Mouse (Mus musculus): Measurements from ENCODE around the gene St3gal6.
A peak's percentile ranks its signal among the peaks of the same experiment; 100 is the strongest.
"Not testable (repeated sequence)": the region's sequence is repeated elsewhere in the genome, so short reads cannot be mapped to it uniquely, and the experiment has no call there.

Gene St3gal6

DNA sequence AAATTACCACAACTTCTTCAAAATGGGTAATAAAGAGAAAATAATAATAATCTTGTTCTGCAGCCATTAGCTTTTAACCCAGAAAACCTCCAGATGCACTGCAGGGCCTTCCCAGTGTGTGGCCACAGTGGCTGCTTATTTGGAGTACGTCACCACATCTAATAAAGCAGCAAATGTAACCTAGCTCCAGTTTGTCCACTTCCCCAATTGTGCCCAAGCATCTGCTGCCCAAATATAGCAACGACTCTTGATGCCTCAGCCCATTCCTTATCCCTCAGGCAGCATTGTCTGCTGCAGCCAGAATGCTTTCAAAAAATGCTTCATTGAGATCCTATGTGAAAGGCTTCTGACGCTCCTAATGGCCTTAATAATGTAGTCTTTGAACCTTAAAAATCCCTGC is 49.2 kb downstream of the St3gal6 start:
- no peak for DNase-seq

DNA sequence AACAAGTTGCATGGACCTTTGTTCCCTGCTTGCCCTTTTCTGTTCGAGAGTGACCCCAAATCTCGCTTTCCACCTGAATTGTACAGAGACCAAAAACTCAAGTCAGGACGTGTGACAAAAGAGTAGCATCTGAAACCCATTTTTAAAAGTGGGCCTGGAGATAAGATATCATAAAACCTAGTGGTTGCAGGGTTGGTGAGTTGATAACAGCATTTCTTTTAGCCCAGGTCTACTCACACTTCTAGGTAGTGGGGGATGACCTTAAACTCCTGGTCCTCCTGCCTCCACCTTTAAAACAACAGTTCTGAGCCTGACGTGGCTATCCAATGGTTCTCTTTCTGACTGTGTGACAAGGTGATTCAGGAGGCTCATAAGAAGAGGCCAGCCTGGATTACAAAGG is 53.2 kb downstream of the St3gal6 start:
- DNase-seq = no peak

DNA sequence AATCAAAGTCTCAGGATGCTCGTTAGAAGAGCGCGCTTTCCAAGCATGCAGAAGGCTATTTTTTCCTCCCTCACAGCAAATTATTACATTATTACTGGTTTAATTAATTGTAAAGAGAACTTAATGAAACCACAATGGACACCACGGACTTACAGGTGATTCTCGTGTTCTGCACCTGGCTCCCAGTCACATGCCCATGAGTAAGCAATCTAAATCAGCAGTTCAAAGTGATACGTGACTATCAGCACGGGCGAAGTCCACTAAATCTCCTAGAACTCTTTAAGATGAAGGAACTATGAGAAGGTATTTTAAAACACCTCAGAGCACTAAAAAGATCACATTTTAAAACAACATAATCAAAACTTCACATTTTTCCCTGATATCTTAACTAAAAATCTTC is 54.0 kb downstream of the St3gal6 start:
- no peak for DNase-seq

DNA sequence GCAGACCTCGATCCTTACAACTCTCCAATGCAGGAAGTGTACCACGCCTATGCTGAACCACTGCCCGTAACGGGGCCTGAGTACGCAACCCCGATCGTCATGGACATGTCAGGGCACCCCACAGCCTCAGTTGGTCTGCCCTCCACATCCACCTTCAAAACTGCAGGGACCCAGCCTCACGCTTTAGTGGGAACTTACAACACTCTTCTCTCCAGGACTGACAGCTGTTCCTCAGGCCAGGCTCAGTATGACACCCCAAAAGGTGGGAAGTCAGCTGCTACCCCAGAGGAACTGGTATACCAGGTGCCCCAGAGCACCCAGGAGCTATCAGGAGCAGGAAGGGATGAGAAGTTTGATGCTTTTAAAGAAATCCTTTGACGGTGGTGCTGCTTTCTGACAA is 58.6 kb downstream of the St3gal6 start:
- no peak for DNase-seq

DNA sequence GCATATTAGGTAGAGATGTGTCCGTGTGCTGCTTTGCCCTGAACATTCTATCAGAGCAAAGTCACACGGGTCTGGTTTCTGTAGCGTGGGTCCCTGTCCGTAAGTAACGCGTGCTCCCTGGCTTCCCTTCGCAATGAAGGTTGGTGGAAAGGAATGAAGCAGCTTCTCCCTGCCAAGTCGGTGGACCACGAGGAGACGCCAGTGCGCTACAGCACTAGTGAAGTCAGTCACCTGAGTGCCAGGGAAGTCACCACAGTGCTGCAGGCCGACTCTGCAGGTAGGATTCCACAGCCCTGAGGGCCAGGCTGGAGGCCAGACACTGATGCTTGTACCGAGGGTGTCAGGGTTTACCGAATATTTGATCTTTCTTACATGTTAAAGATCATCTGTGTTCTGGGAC is 60.0 kb downstream of the St3gal6 start:
- DNase-seq = no peak

DNA sequence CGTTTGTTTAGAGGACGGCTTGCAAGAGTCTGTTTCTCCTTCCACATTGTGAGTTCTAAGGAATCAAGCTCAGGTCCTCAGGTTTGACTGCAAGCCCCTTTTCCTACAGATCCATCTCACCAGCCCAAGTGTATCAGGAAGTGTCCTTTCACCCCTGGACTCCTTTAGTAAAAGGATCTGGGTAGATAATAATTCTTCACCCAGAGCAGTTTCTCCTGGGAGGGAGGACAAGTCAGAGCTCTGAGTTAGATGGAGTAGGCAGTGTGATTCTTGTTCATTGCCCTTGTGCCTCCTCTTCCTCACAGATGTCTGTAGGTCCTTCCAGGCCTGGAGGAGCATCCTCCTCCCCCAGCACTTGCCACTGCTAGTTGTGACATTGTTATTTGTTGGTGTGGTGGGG is 61.5 kb downstream of the St3gal6 start:
- no peak for DNase-seq

DNA sequence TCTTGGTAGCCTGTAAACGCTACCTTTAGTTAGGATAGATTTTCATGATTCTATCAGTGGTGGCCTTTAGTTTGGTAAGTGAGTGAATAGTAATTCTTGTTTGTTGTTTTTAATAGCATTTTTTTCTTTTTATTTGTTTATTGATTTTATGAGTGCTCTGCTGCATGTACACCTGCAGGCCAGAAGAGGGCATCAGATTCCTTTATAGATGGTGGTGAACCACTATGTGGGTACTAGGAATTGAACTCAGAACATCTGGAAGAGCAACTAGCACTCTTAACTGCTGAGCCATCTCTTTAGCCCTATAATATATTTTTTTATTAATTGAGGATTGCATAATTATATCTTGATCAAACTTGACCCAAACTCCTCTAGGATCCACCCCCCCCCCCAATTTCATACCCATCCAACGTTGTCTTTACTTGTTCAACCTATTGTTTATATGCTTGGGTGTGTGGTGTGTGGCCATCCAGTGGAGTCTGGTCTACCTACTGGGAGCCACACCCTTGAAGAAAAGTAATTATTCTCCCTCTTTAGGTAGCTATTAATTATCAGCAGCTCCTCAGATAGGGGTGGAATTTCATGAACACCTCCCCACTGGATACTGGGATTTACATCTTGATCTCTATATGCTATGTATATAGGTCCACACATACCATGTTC is 62.1 kb downstream of the St3gal6 start:
- no peak for DNase-seq

DNA sequence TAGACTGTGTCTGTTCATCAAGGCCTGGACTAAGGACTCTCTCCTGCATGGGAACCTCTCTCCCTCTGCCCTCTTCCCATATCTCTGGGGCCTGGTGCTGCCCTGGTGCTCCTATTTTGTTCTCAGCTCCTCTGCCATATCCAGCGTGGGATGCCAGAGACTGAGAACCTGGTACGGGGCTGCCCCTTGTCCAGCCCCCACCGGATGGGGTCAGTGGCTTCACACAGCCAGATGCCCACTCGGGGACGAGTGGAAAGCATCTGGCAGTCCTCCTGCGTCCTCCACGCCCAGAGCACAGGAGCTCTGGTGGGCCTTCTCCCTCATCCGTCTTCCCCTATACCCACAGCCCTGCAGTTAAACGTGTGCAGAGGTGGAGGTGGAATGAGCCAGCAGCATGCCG is 63.7 kb downstream of the St3gal6 start:
- DNase-seq = no peak

DNA sequence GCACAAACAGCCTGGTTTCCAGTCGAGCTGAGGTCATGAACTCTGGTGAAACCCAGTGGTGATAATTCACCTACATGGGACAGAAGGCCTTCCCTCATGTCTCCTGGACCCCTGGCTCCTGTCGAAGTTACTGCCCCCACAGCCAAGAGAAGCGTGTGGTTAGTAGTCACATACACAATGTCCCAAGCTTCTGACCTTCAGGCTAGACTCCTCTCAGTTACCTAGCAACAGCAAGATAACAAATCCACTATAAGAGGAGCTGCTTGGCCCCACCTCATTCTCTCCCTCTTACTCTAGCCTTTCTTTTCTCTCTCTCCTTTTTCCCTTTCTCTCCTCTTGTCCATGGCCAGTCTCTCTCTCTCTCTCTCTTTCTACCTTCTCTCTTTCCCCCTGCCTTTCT is 64.1 kb downstream of the St3gal6 start:
- DNase-seq = not testable (repeated sequence)

DNA sequence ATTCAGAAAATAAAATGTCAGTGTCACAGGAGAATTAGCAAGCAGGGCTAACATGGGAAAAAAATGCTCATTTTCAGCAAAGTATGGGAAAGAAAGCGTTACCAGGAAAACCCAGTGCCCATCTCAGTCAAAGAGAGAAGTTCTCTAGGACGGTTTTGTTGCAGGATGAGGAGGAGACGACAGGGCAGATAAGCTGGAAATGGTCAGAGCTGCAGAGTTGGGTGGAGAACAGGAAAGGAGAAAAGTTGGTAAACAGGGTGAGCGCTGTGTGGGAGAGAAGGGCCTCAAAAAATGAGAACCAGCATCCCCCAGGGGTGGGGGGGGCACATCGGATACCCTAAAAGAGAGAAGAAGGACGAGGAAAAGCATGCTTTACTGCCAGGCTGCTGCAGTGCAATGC is 67.1 kb downstream of the St3gal6 start:
- no peak for DNase-seq

DNA sequence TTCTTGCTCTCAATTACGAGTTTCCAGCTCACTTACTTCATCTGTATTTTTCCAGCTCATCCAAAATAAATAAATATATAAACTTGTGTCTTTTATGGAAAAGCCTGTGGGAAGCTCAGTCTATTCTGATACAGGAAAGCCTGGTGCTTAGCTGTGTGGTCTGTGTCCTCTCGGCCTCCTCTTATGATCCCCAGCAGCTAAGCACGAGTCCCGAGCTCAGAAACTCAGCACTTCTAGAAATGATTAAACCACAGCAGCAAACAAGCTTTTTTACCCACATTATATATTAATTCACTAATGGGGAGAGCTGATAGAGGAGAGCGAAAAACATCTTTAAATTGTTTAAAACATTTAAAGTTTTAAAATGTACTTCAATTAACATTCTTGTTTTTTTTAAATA is 67.6 kb downstream of the St3gal6 start:
- no peak for DNase-seq

DNA sequence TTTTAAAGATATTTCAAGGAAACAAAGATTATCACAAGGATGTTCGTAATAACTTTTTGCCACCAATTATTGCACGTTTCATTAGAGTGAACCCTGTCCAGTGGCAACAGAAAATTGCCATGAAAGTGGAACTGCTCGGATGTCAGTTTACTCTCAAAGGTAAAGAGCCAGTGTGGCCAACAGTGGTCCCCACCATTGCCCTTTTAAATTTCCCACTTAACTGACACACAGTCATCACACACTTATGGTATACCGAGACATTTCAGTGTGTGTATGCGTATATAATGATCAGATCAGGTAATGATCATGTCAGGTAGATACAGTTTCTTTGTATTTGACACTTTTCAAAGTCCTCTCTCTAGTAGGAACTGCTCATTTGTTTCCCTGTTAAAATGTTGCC is 68.9 kb downstream of the St3gal6 start:
- no peak for DNase-seq

DNA sequence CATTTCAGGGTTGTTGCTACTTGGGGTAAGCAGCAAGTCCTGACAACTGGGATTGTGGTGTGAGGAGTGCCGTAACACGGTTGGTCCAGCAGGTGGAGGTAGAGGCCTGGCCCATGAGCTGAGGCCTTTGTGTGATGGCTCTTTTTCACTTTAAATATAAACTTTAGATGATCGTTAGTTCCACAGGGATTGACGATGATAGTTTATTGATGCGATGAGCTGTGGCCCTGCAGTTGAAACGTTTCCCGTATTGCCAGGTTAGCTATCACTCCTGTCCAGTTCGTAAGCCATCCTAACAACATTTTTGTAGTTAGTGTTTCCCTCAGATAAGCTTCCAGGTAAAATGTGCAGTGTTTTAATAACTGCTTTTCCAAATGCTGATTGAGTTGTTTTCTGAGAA is 69.4 kb downstream of the St3gal6 start:
- DNase-seq = peak; percentile 71

DNA sequence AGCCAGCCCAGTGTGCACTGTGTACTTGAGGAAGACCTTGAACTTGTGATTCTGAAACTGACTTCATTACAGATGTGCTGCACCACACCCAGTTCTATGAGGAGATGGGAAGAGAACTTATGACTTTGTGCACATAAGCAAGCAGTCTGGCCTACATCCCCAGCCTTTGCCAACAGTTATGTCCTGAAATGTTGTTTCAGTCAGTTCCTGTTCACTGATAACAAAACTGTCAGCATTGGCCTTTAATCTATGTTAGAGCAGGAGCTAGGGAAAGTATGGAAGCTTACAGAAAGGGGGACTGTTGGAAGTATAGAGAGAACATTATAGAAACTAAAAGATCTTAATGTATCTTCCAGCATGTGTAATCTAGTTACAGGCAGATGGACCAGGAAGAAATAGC is 70.2 kb downstream of the St3gal6 start:
- DNase-seq = no peak

DNA sequence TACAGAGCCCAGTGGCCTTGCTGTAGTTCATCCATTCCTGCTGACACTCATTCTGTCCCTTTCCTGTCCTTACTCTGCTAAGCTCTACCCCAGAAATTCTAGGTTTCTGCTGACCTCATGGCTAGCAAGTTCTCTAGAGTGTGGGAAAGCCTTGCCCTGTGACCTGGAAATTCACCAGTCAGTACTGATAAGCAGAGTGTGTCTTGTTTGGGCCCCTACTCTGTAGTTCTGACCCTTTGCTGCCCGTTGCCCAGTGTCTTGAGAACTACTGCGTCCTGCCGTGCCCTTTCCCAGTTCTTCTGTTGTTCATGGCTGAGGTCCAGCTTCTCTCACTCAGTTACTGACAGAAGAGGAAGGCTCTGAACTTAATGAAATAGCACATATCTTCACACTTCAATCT is 70.9 kb downstream of the St3gal6 start:
- no peak for DNase-seq

DNA sequence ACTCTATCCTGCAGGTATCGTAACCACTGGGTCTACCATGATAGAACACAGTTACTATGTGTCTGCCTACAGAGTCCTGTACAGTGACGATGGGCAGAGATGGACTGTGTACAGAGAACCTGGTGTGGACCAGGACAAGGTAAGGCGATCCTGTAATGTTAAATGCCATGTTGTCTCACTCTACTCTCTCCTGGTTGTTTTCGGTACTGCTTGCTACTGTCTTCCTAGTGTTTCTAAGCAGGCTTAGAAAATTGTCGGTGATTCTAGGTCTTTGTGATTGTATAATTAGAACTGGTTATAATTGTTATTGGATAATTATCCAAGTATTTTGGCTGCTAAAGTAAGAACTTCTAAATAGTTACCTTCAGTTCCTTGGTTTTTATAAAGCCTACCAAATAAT is 72.4 kb downstream of the St3gal6 start:
- DNase-seq = no peak

DNA sequence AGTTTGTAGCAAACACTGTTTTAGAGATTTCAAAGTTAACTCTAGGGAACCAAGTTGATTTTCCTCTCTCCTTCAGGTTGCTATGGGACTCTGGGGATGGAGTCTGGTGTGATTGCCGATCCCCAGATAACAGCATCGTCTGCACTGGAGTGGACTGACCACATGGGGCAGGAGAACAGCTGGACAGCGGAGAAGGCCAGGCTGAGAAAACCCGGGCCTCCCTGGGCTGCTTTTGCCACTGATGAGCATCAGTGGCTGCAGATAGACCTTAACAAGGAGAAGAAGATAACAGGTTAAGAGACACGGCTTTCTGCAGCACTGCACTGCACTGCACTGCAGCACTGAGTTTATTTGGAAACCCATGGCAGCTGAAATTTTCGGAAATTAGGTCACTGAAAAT is 73.4 kb downstream of the St3gal6 start:
- DNase-seq = no peak

DNA sequence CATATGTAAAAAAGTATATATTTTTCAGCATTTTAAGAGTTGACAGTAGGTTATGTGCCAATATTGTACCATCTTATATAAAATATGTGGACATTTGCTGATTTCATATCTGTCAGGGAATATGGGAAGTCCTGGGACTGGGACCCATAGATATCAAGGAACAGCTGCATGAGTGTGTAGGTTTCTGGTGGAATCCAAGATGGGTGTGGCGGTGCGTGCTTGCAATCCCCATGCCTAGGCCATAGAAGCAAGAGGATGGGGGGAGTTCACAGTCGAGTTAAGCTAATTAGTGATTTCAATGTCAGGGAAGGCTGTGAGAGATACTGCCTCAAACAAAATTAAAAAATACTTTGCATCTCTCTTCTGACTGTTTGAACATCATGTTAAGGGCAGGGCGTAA is 75.0 kb downstream of the St3gal6 start:
- no peak for DNase-seq

DNA sequence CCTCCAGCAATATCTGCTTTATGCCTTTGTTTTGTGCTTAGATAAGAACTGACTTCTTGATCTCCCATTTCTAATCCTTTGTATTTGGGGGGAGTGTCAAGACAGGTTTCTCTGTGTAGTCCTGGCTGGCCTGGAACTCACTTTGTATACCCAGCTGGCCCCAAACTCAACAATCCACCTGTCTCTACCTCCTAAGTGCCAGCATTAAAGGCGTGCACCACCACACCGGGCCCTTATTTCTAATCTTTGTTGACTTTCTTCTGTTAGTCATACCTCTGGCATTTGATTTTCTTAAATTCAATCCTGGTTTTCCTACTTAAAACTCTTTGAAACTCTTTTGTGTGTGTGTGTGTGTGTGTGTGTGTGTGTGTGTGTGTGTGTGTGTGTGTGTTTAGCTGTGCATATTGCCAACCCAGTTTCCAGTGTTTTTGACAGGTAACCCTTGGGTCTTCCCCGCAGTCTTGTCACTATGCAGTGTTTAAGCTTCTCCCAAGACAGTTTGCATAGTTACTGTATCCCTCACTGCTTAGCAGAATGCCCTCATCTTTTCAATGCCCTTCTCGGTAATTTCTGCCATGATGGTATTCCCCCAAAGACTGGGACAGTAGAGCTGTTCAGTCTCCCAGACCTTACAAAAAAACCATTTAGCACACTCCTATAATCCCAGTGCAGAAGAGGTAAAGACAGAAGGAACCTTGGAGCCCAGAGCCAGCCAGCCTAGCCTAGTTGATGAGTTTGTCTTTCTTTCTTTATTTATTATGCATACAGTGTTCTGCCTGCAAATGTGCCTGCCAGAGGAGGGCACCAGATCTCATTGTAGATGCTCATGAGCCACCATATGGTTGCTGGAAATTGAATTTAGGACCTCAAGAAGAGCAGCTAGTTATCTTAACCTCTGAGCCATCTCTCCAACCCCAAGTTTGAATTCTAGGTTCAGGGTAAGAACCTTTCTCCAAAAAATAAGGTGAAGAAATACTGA is 77.5 kb downstream of the St3gal6 start:
- DNase-seq = no peak

DNA sequence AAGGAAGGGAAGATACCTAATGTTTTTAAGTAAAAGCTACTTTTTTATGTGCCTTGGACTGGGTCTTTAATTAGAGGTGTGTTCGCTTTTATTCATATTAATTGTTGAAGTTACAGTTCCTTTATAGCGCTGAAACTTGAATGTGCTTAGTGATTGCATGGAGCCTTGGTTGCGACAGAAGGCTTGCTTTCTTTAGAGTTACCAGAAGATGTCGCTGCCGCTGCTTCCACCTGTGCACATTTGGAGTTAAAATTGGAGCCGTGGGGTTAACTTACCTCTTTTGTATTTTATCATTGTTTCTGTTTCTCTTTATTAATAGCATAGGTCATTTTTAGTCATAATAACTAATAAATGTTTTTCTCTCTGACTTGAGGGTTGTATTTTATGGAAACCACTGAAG is 79.3 kb downstream of the St3gal6 start:
- no peak for DNase-seq

DNA sequence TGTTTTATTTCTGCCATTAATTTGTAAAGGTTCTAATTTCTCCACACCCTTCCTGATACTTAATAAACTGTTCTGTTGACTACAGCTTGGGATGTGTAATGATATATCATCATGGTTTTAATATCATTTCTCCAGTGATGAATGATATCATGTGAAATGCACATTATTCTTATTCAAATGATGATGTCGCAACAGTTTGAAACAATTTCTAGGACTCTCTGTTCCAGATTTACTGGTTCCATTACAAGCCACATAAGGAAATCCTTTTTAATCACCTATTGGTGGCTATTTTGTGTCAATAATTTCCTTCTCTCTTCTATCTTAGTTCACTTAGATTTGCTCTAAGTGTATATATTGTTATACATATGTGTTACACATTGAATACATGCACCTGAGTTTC is 91.7 kb downstream of the St3gal6 start:
- DNase-seq = no peak

DNA sequence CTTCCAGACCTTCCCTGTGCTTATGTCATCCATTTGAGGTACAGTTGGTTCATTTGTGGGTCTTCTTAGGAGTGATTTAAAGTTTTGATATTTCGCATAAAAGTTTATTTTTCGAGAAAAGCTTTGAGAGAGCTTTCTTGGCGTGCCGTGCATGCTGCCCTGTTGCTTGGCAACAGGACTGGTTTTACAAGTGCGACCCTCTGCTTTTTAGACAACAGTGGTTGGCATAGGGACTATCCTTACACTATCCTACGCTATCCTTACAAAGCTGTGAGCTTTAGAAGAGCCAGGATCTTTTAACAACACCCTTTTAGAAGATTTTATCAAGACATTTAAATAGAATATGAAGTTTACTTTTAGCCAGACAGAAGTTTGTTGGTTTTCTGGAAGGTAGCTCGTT is 93.8 kb downstream of the St3gal6 start:
- no peak for DNase-seq

DNA sequence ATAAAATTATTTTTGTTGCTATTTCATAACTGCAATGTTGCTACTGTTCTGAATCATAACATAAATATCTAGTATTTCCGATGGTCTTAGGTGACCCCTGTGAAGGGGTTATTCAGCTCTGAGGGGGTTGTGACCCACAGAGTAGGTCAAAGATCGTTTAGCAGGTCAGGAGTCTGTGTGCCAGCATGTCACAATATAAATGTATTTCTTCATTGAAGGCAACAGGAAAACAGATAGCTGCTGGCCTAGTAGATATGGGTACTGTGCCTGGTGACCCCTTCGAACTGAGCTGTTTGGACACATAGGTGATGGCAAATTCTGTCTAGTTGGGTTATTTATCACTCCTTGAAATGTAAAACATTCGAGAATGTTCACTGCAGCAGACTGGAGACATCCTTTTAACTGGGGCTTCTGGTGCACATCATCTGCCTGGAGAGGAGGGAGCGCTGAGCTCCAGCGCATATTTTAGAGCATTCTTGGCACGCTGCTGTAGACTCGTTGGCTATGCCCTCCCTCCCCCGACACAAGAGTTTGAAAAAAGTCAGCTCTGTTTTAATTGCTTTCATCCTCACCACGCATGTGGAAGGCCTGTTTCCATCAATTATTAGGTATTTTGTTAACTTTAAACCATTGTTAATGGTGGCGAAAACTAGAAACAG is 102.2 kb downstream of the St3gal6 start:
- peak; percentile 27 for DNase-seq
